Mouse (Mus musculus) forebrain, embryonic 13.5 days (tissue): ENCODE measurements around the gene Adora2b. TPM values are rescaled to one million over a fixed set of nuclear protein-coding genes. Genes with fewer than 3 reads are reported as not detected.
"Not testable (repeated sequence)": the region's sequence is repeated elsewhere in the genome, so short reads cannot be mapped to it uniquely, and the experiment has no call there.

Experiments
- ATAC-seq: fragments of 200-750 bp; cut with Nextera tagmentation; 2 replicates; pipeline ENCODE4 v1.8.0; 2017
- H3K27ac ChIP-seq: fragments of 300-500 bp; sonication (generic); 2 replicates; pipeline ENCODE4 v1.5.1; 2015; ENCODE audit warnings: inconsistent platforms, mild to moderate bottlenecking, moderate library complexity
- H3K27me3 ChIP-seq: fragments of 300-500 bp; sonication (generic); 2 replicates; pipeline ENCODE4 v1.6.1; 2015; ENCODE audit warnings: mild to moderate bottlenecking, inconsistent platforms
- H3K36me3 ChIP-seq: fragments of 300-500 bp; sonication (generic); 2 replicates; pipeline ENCODE4 v1.6.1; 2015; ENCODE audit warnings: mild to moderate bottlenecking, inconsistent platforms; ENCODE audit not compliant: poor library complexity, severe bottlenecking
- H3K4me1 ChIP-seq: fragments of 300-500 bp; sonication (generic); 2 replicates; pipeline ENCODE4 v1.6.1; 2015; ENCODE audit warnings: inconsistent platforms
- H3K4me2 ChIP-seq: fragments of 300-500 bp; sonication (generic); 2 replicates; pipeline ENCODE4 v1.6.1; 2015; ENCODE audit warnings: inconsistent platforms, mild to moderate bottlenecking, moderate library complexity
- H3K4me3 ChIP-seq: fragments of 300-500 bp; sonication (generic); 2 replicates; pipeline ENCODE4 v1.5.1; 2015; ENCODE audit warnings: mild to moderate bottlenecking, inconsistent platforms
- H3K9ac ChIP-seq: fragments of 300-500 bp; sonication (generic); 2 replicates; pipeline ENCODE4 v1.6.1; 2015; ENCODE audit warnings: mild to moderate bottlenecking, inconsistent platforms
- H3K9me3 ChIP-seq: fragments of 300-500 bp; sonication (generic); replicated peaks from 2 replicates; pipeline ENCODE4 v1.6.1; 2016; ENCODE audit warnings: inconsistent platforms
- WGBS: fragments of 180-500 bp; shearing (Covaris S2); methylation state at CpG from one replicate; pipeline ENCODE4 v1.1.7; 2015; 5-methylcytosine and 5-hydroxymethylcytosine counted together
- polyA plus RNA-seq: library from polyadenylated mRNA; unstranded; fragments of >200 nt; fragmentation: Nextera tagmentation; extraction: Ambion mirVana; gene quantifications from 2 replicates; pipeline ENCODE4 v1.2.1, GENCODE M21; 2015

Gene Adora2b
- polyA plus RNA-seq, 1 experiment from 2014 or later = 2.8 TPM

DNA sequence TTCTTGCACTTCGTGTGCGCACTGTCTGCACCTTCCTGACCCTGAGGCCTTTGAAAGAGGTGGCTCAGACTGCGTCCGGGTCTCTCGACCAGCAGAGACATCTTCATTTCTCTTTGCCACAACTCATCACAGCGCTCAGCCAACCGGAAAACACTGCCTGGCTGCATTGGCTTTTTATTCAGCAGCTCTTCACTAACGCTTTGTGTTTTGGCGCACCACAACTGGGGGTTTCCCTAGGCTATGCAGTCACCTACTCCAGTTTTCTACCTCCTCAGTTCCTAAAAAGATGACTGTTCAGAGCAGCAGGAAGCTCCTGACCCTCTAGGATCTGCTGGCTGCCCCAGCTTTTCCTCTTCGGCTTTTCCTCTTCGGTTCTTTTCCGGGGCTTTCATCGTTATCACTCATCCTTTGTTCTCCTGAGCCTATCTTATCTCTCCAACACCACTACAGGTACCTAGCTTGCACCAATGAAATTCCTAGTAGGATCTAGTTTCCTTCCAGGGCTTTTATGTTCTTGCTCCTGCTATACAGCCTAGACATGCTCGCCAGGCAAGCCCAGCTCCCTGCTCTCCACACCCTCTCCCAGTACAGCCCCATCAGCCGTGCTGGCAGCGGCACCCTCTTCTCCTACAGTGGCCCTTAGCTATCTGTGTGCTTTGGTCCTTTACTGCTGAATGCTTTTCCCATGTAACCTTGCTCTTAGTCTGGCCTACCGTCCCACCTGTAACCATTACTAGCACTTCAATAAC is 17.9 kb downstream of the Adora2b start:
- no peak overlapping the region for H3K27ac ChIP-seq
- H3K9me3 ChIP-seq = no peaks in the 10 kb centered on the region
- ATAC-seq = 0 out of 2 replicates have a peak, but pooled peaks have one; percentile 19
- no peaks in the 10 kb centered on the region for H3K36me3 ChIP-seq
- H3K4me2 ChIP-seq = no peak overlapping the region
- peaks cover 14% of the 10 kb centered on the region for H3K4me1 ChIP-seq
- no peaks in the 10 kb centered on the region for H3K27me3 ChIP-seq
- no peak overlapping the region for H3K4me3 ChIP-seq
- no peak overlapping the region for H3K9ac ChIP-seq
- 44% methylated on average over 17 of the region's 17 CpGs for WGBS

DNA sequence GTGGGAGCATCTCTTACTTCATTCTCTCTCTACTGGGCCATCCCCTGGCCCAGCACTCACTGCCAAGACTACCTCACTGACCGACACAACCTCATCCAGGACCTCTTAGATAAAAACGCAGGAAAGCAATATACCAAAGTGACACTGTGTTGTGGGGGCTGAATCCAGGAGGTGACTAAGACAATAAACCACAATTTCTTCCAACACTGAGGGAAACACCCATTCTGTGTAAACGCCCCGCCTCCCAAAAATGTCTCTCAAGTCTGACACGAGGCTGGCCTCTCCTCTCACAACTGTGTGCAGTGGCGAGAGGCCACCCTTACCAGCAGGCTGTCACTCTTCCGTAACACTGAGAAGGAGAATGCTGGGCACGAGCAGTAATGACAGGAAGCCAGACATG is 19.6 kb downstream of the Adora2b start:
- Histone ChIP-seq H3K36me3 (no peaks in the 10 kb centered on the region), H3K27me3 (no peaks in the 10 kb centered on the region), H3K4me1 (peaks cover 14% of the 10 kb centered on the region), H3K9me3 (no peaks in the 10 kb centered on the region), H3K4me3 (no peak overlapping the region), H3K4me2 (no peak overlapping the region), H3K27ac (no peak overlapping the region), H3K9ac (no peak overlapping the region)
- ATAC-seq = no peak
- WGBS = 81% methylated on average over 8 of the region's 8 CpGs

GRCm38 (mm10) chr11:62269097-62269496 is 20.3 kb downstream of the Adora2b start:
- H3K4me3 ChIP-seq = no peak overlapping the region
- H3K9me3 ChIP-seq = no peaks in the 10 kb centered on the region
- H3K27me3 ChIP-seq = no peaks in the 10 kb centered on the region
- ATAC-seq = no peak
- peaks cover 14% of the 10 kb centered on the region for H3K4me1 ChIP-seq
- H3K4me2 ChIP-seq = no peak overlapping the region
- no peak overlapping the region for H3K9ac ChIP-seq
- WGBS = 81% methylated on average over 12 of the region's 12 CpGs
- H3K27ac ChIP-seq = no peak overlapping the region
- no peaks in the 10 kb centered on the region for H3K36me3 ChIP-seq

DNA sequence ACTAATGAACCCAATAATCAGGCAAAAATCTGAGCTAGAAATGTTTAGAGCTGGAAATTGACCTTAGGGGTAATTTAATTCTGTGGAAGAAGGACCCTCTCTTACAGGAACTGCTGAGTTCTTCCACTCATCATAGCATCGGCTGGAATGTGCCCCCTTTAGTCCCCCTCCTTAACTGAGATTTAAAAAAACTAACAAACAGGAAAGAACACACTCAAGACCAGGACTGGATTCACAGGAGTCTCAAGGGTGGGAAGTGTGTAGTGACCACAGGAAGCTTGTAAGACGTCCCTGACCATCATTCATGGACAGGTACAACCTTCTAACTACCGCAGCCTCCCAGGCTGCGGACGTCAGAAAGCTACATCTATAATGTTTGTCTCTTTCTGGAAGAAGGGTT is 22.1 kb downstream of the Adora2b start:
- no peak overlapping the region for H3K4me3 ChIP-seq
- H3K9me3 ChIP-seq = no peaks in the 10 kb centered on the region
- H3K27me3 ChIP-seq = no peaks in the 10 kb centered on the region
- no peak overlapping the region for H3K9ac ChIP-seq
- H3K4me2 ChIP-seq = no peak overlapping the region
- H3K36me3 ChIP-seq = no peaks in the 10 kb centered on the region
- peaks cover 14% of the 10 kb centered on the region for H3K4me1 ChIP-seq
- ATAC-seq = no peak
- H3K27ac ChIP-seq = no peak overlapping the region
- 61% methylated on average over 5 of the region's 5 CpGs for WGBS

- H3K9ac ChIP-seq = no peak overlapping the region
- ATAC-seq = no peak
- H3K27ac ChIP-seq = no peak overlapping the region
- no peaks in the 10 kb centered on the region for H3K27me3 ChIP-seq
- no peaks in the 10 kb centered on the region for H3K36me3 ChIP-seq
- no peaks in the 10 kb centered on the region for H3K9me3 ChIP-seq
- H3K4me3 ChIP-seq = no peak overlapping the region
- 71% methylated on average over 8 of the region's 8 CpGs for WGBS
- H3K4me2 ChIP-seq = no peak overlapping the region
- H3K4me1 ChIP-seq = peaks cover 7% of the 10 kb centered on the region
Observed at GRCm38 (mm10) chr11:62277086-62277485, 28.3 kb downstream of the Adora2b start.

DNA sequence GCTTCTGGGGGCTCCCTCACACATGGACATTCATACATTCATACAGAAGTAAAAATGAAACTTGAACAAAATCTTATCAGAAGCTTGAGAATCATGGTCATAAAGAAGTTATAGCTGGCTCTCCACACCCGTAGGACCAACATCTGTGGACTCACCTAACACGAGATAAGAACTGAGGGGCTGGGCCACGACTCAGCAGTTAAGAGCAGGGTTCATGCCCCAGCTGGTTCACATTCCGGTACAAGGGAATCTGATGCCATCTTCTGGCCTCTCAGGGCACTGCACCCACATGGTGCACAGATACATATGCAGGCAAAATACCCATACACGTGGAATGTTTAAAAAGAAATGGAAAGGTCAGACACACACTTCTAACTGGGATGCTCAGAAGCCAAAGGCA is 29.2 kb downstream of the Adora2b start:
- Histone ChIP-seq H3K9me3 (no peaks in the 10 kb centered on the region), H3K36me3 (no peaks in the 10 kb centered on the region), H3K27me3 (no peaks in the 10 kb centered on the region), H3K4me1 (peaks cover 10% of the 10 kb centered on the region), H3K4me2 (no peak overlapping the region), H3K27ac (no peak overlapping the region), H3K9ac (no peak overlapping the region), H3K4me3 (no peak overlapping the region)
- WGBS = 27% methylated on average over 5 of the region's 5 CpGs
- ATAC-seq = no peak

GRCm38 (mm10) chr11:62280675-62281600 is 32.2 kb downstream of the Adora2b start, which contains the start of the genes Zswim7 and Ttc19:
TSS of gene Zswim7 (minus strand) at chr11:62281375.
TSS of gene Ttc19 (plus strand) at chr11:62281473.
- WGBS = under 1% methylated on average over 66 of the region's 68 CpGs
- peaks cover 20% of the 10 kb centered on the region; the same call in 1 of the 2 replicates for H3K36me3 ChIP-seq
- H3K27me3 ChIP-seq = no peaks in the 10 kb centered on the region
- peak; percentile 97 for ATAC-seq
- H3K9me3 ChIP-seq = no peaks in the 10 kb centered on the region
- H3K27ac ChIP-seq = peak within 1 kb of the TSS; percentile 87
- peak within 1 kb of the TSS; percentile 89 for H3K9ac ChIP-seq
- H3K4me1 ChIP-seq = peaks cover 10% of the 10 kb centered on the region
- peak within 1 kb of the TSS; percentile 94 for H3K4me3 ChIP-seq
- peak within 1 kb of the TSS; percentile 83 for H3K4me2 ChIP-seq

GRCm38 (mm10) chr11:62281601-62281997 is 32.8 kb downstream of the Adora2b start:
- peak overlapping the region; percentile 83 for H3K4me2 ChIP-seq
- H3K4me1 ChIP-seq = peaks cover 10% of the 10 kb centered on the region
- H3K27ac ChIP-seq = peak overlapping the region; percentile 87
- no peaks in the 10 kb centered on the region for H3K27me3 ChIP-seq
- no peaks in the 10 kb centered on the region for H3K9me3 ChIP-seq
- 1% methylated on average over 43 of the region's 57 CpGs for WGBS
- peak; percentile 65; the same call in 1 of the 2 replicates for ATAC-seq
- peak overlapping the region; percentile 94 for H3K4me3 ChIP-seq
- H3K9ac ChIP-seq = peak overlapping the region; percentile 89
- H3K36me3 ChIP-seq = peaks cover 25% of the 10 kb centered on the region; the same call in 1 of the 2 replicates

DNA sequence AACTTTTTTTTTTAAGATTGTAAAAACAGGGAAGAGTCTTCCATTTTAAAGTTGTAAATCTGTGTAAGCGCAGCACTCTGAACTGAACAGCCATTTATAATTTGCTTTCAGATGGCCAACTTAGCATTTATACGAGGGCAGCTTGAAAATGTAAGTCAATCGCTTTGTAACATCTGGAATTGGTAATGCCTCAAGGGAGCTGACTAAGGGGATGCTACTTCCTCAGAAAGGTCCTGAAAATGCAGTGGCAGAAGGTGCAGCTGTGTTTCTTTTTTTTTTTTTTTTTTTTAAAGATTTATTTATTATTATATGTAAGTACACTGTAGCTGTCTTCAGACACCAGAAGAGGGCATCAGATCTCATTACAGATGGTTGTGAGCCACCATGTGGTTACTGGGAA is 35.2 kb downstream of the Adora2b start:
- not testable (repeated sequence) for H3K4me2 ChIP-seq, H3K4me3 ChIP-seq, H3K27ac ChIP-seq, H3K9ac ChIP-seq, ATAC-seq, H3K27me3 ChIP-seq, H3K9me3 ChIP-seq
- Histone ChIP-seq H3K4me1 (peaks cover 10% of the 10 kb centered on the region), H3K36me3 (peaks cover 45% of the 10 kb centered on the region)
- WGBS = 95% methylated on average over 3 of the region's 3 CpGs

- Histone ChIP-seq H3K9me3 (no peaks in the 10 kb centered on the region), H3K36me3 (peaks cover 54% of the 10 kb centered on the region), H3K27ac (no peak overlapping the region), H3K4me2 (no peak overlapping the region), H3K4me1 (peaks cover 10% of the 10 kb centered on the region), H3K4me3 (no peak overlapping the region), H3K27me3 (no peaks in the 10 kb centered on the region), H3K9ac (no peak overlapping the region)
- ATAC-seq = no peak
- WGBS = 93% methylated on average over 8 of the region's 8 CpGs
Observed at GRCm38 (mm10) chr11:62285020-62285419, 36.2 kb downstream of the Adora2b start.

GRCm38 (mm10) chr11:62287700-62288099 is 38.9 kb downstream of the Adora2b start:
- WGBS = 94% methylated on average over 1 of the region's 1 CpGs
- H3K36me3 ChIP-seq = peaks cover 69% of the 10 kb centered on the region
- H3K4me3 ChIP-seq = no peak overlapping the region
- H3K4me2 ChIP-seq = no peak overlapping the region
- no peak for ATAC-seq
- H3K4me1 ChIP-seq = no peaks in the 10 kb centered on the region
- no peaks in the 10 kb centered on the region for H3K27me3 ChIP-seq
- no peak overlapping the region for H3K27ac ChIP-seq
- H3K9ac ChIP-seq = no peak overlapping the region
- H3K9me3 ChIP-seq = no peaks in the 10 kb centered on the region

- Histone ChIP-seq H3K4me3 (no peak overlapping the region), H3K4me2 (no peak overlapping the region), H3K9me3 (no peaks in the 10 kb centered on the region), H3K36me3 (peaks cover 51% of the 10 kb centered on the region), H3K9ac (no peak overlapping the region), H3K27ac (no peak overlapping the region), H3K27me3 (no peaks in the 10 kb centered on the region), H3K4me1 (no peaks in the 10 kb centered on the region)
- 91% methylated on average over 2 of the region's 2 CpGs for WGBS
- no peak for ATAC-seq
Observed at GRCm38 (mm10) chr11:62294121-62294520, 45.3 kb downstream of the Adora2b start.
